Mouse (Mus musculus) thymus, adult 2 months (tissue): ENCODE measurements around the gene Tbk1. TPM values are rescaled to one million over a fixed set of nuclear protein-coding genes. Genes with fewer than 3 reads are reported as not detected.

Experiments
- DNase-seq: peaks from one replicate; pipeline ENCODE4 v3.0.0; 2021
- H3K27ac ChIP-seq: fragments of 200-500 bp; 2 replicates; pipeline ENCODE4 v1.5.1; 2012; ENCODE audit warnings: low read length, control low read depth; ENCODE audit not compliant: control insufficient read depth, insufficient read depth
- H3K27me3 ChIP-seq: fragments of 200-500 bp; 2 replicates; pipeline ENCODE4 v1.6.1; 2012; ENCODE audit warnings: mild to moderate bottlenecking, low read length, moderate library complexity, mixed read lengths; ENCODE audit not compliant: control insufficient read depth, insufficient read depth
- H3K36me3 ChIP-seq: fragments of 200-500 bp; 2 replicates; pipeline ENCODE4 v1.6.1; 2012; ENCODE audit warnings: mild to moderate bottlenecking, low read length, moderate library complexity; ENCODE audit not compliant: control insufficient read depth, insufficient read depth
- H3K4me1 ChIP-seq: fragments of 200-500 bp; replicated peaks from 2 replicates; pipeline ENCODE4 v1.6.1; 2012; ENCODE audit warnings: low read length; ENCODE audit not compliant: control insufficient read depth, insufficient read depth
- H3K4me3 ChIP-seq: fragments of 200-500 bp; 2 replicates; pipeline ENCODE4 v1.5.1; 2012; ENCODE audit warnings: mild to moderate bottlenecking, low read length, control low read depth, moderate library complexity; ENCODE audit not compliant: control insufficient read depth, insufficient read depth
- CTCF ChIP-seq: fragments of 200-500 bp; IDR thresholded peaks from 2 replicates; pipeline ENCODE4 v1.5.1; 2012; ENCODE audit warnings: mild to moderate bottlenecking, control low read depth, low read length, moderate library complexity, borderline replicate concordance; ENCODE audit not compliant: control insufficient read depth, poor library complexity, insufficient read depth; ENCODE audit errors: extremely low read depth
- POLR2A ChIP-seq: fragments of 200-500 bp; IDR thresholded peaks from 2 replicates; pipeline ENCODE4 v1.6.1; 2012; ENCODE audit warnings: mild to moderate bottlenecking, low read length, control low read depth, moderate library complexity; ENCODE audit not compliant: control insufficient read depth, poor library complexity, insufficient read depth; ENCODE audit errors: extremely low read depth
- WGBS: fragments of 180-500 bp; shearing (Covaris S2); methylation state at CpG from one replicate; pipeline ENCODE4 v1.1.7; 2018; 5-methylcytosine and 5-hydroxymethylcytosine counted together
- polyA plus RNA-seq: library from polyadenylated mRNA; depleted of rRNA; stranded (reverse); fragments of >200 nt; gene quantifications from 2 replicates; pipeline ENCODE4 v1.2.3, GENCODE M21; 2012

The Tbk1 gene
- polyA plus RNA-seq, 1 experiment = 16.4 TPM

DNA sequence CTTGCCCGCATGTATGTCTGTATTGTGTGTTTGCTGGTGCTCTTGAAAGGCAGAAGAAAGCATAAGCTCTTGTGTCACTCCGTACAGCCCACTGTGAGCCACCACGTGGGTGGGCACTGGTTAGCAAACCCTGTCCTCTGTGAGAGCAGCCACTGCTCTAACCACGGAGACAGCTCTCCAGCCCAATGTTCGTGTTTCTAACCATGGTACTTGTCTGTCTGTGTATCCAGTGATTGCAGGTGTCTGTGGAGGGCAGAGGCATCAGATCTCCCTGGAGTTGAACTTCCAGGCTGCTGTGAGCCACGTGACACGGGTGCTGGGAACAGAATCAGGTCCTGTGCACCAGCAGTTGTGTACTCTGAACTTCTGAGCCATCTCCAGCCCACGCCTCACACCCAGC, 4.3 kb downstream of the Tbk1 start:
- WGBS = 87% methylated on average over 8 of the region's 8 CpGs
- peaks cover 5% of the 10 kb centered on the region for H3K4me1 ChIP-seq
- no peak for TF ChIP-seq POLR2A
- TF ChIP-seq CTCF = no peak
- no peak overlapping the region for H3K27ac ChIP-seq
- peaks cover 27% of the 10 kb centered on the region for H3K36me3 ChIP-seq
- H3K27me3 ChIP-seq = no peaks in the 10 kb centered on the region
- DNase-seq = no peak
- no peak overlapping the region for H3K4me3 ChIP-seq

DNA sequence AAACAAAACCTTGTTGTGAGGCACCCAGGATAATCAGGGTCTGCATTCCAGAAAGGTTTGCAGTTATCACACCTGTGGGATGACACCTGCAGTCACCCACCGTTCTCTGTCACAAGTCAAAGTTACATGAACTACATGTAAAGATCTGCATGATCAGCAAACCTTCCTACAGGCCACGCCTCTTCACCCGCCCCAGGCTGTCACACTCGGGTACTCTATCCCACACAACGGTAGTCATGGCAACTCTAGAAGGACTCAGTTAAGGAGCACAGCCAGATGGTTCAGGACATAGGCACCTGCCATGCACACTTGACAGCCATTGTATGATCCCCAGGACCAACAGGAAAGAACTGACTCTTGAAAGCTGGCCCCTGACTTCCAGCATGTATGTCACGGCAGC, 5.2 kb downstream of the Tbk1 start:
- H3K27ac ChIP-seq = no peak overlapping the region
- H3K36me3 ChIP-seq = peaks cover 27% of the 10 kb centered on the region
- TF ChIP-seq POLR2A (no peak), CTCF (no peak)
- no peak for DNase-seq
- no peak overlapping the region for H3K4me3 ChIP-seq
- 88% methylated on average over 6 of the region's 6 CpGs for WGBS
- H3K27me3 ChIP-seq = no peaks in the 10 kb centered on the region
- H3K4me1 ChIP-seq = peaks cover 5% of the 10 kb centered on the region

DNA sequence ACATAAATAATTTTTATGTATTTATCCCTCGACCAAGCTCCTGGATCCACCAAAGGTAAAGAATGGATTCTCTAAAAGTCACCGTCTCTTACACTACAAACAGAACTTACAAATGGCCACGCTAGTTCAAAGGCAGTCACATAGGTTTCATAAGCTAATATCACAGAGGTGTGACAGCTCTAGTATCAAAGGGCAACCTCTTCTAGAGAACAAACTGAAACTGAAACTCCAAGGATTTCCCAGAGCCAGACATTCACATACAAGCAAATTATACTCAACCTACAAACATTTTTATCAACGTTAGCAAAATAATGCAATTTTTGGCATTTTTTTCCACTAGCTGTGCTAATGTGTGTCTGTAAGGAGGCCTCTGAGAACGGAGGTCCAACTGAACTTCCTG, 6.2 kb downstream of the Tbk1 start:
- Histone ChIP-seq H3K27me3 (no peaks in the 10 kb centered on the region), H3K4me1 (peaks cover 5% of the 10 kb centered on the region), H3K4me3 (no peak overlapping the region), H3K27ac (no peak overlapping the region), H3K36me3 (peaks cover 36% of the 10 kb centered on the region)
- no peak for DNase-seq
- 96% methylated on average over 5 of the region's 5 CpGs for WGBS
- TF ChIP-seq CTCF (no peak), POLR2A (no peak)

- H3K36me3 ChIP-seq = peaks cover 46% of the 10 kb centered on the region
- no peak overlapping the region for H3K27ac ChIP-seq
- DNase-seq = no peak
- TF ChIP-seq POLR2A (no peak), CTCF (no peak)
- no peaks in the 10 kb centered on the region for H3K4me1 ChIP-seq
- no peaks in the 10 kb centered on the region for H3K27me3 ChIP-seq
- 92% methylated on average over 9 of the region's 9 CpGs for WGBS
- no peak overlapping the region for H3K4me3 ChIP-seq
These were observed 10.2 kb downstream of the Tbk1 start for GRCm38 (mm10) chr10:121576372-121576771.

GRCm38 (mm10) chr10:121571511-121572147, 15.0 kb downstream of the Tbk1 start:
- H3K4me1 ChIP-seq = no peaks in the 10 kb centered on the region
- 97% methylated on average over 22 of the region's 22 CpGs for WGBS
- no peaks in the 10 kb centered on the region for H3K27me3 ChIP-seq
- H3K36me3 ChIP-seq = peaks cover 59% of the 10 kb centered on the region
- no peak overlapping the region for H3K27ac ChIP-seq
- H3K4me3 ChIP-seq = no peak overlapping the region
- no peak for TF ChIP-seq POLR2A
- TF ChIP-seq CTCF = no peak
- DNase-seq = no peak

DNA sequence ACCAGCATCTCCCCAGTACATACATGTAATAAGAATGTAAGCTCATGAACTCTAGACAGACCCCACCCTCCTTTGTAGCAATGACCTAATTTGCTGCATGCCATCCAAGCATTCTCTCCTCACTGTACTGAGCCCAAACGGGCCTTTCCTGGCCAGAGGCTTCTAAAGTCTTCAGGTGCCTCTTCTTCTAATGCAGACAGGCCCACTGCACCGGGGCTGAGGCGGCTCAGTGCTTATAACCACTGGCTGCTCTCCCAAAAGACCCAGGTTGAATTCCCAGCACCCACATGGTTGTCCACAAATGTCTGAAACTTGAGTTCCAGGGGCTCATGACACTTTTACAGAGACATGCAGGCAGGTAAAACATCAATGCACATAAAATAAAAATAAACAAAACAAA, 15.6 kb downstream of the Tbk1 start:
- 100% methylated on average over 3 of the region's 3 CpGs for WGBS

DNA sequence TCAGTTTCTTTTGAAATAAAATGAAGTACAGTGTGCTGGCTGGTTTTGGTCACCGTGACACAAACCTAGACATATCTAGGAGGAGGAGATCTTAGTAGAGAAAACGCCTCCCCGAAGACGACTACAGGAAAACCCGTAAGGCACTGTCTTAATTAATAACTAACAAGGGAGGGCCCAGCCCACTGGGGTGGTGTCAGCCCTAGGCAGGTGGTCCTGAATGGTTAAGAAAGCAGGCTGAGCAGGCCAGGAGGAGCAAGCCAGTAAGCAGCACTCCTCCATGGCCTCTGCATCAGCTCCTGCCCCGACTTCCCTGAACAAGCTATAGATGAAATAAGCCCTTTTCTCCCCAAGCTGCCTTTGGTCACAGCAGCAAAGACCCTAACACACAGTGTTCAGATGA, 16.8 kb downstream of the Tbk1 start:
- peaks cover 55% of the 10 kb centered on the region for H3K36me3 ChIP-seq
- DNase-seq = no peak
- no peak overlapping the region for H3K4me3 ChIP-seq
- WGBS = 96% methylated on average over 6 of the region's 6 CpGs
- no peak overlapping the region for H3K27ac ChIP-seq
- no peaks in the 10 kb centered on the region for H3K4me1 ChIP-seq
- no peak for TF ChIP-seq POLR2A
- no peak for TF ChIP-seq CTCF
- H3K27me3 ChIP-seq = no peaks in the 10 kb centered on the region

More for the DNA sequence above, 15.6 kb downstream of the Tbk1 start:
- no peaks in the 10 kb centered on the region for H3K27me3 ChIP-seq
- H3K4me1 ChIP-seq = no peaks in the 10 kb centered on the region
- no peak for DNase-seq
- no peak overlapping the region for H3K4me3 ChIP-seq
- no peak for TF ChIP-seq POLR2A
- no peak for TF ChIP-seq CTCF
- peaks cover 57% of the 10 kb centered on the region for H3K36me3 ChIP-seq
- H3K27ac ChIP-seq = no peak overlapping the region
